Mouse (Mus musculus) embryonic stem cell, embryonic (primary cell): ENCODE measurements around the gene Dppa1.
"Not testable (repeated sequence)": the region's sequence is repeated elsewhere in the genome, so short reads cannot be mapped to it uniquely, and the experiment has no call there.

Source experiments
- CTCF ChIA-PET, 4 experiments: fragments of 300-600 bp in 2 of 4; fragments of 350-600 bp in 2 of 4; sonication (Branson Sonifier 250); formaldehyde crosslinking; loops; one replicate each; lab custom pipeline; 2022; ENCODE audit warnings: inconsistent platforms in 2 of 4; lab: Charles Lee
- POLR2A ChIA-PET, 4 experiments: fragments of 300-600 bp in 2 of 4; fragments of 350-600 bp in 2 of 4; sonication (Branson Sonifier 250); formaldehyde crosslinking; loops; one replicate each; lab custom pipeline; 2022; ENCODE audit warnings: antibody characterized with exemption in 4 of 4, inconsistent platforms in 1 of 4; lab: Charles Lee

The Dppa1 gene

DNA sequence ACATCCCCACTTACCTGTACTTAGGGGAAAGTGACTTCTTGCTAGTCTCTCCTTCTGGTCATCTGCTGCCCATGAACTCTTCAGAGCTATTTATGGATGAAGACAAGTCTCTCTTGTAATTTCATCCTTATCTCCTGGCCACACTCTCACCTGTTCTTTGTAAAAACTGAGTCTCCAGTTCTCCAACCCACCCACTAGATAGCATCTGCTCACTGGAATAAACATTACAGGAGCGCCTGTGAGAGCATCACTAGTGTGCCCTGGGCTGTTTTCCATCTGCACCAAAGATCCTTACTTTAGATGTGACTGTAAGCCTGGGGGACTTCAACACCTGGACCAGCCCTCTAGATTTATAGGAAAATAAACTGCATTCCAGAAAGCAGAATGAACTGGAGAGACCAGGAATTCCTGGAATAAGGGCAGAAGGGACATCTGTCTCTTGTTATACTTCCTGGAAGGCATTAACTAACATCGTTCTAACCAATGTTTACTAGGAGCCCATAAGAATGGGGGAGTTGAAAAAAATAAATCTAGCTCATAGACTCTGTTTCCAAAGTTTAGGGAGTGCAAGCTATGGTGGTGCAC lies at the start of gene Dppa1:
TSS of gene Dppa1 (minus strand) at position 51 of the 585 bp plus-strand sequence.
- POLR2A ChIA-PET: no interaction called here
- CTCF ChIA-PET: interaction anchor here in 1 of 4 experiments (0.7 kb wide), 1 partner anchor 108 kb away, joined by 13 read pairs; no protein-coding TSS in a partner anchor

DNA sequence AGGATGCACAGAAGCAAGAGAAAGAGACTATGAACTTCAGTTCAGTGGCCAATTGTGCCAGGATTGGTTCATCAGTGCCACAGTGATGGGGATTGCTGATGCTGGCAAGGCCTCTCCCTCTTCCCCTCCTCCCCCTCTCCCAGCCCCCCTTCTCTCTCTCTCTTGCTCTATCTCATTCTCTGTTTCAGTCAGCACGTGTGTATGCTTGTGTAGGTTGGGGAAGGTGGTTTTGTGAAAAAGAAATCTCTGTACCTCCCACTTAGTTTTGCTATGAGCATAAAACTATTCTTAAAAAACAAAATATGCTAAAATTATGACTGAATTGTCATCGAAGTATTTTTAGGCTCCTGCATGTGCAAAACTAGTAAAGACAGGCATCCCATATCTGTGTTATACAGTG lies 38.9 kb upstream of the Dppa1 start:
- ChIA-PET CTCF (no interaction called here), POLR2A (interaction anchor here in 1 of 4 experiments (0.6 kb wide), 1 partner anchor 85 kb away, joined by 4 read pairs; no protein-coding TSS in a partner anchor)

DNA sequence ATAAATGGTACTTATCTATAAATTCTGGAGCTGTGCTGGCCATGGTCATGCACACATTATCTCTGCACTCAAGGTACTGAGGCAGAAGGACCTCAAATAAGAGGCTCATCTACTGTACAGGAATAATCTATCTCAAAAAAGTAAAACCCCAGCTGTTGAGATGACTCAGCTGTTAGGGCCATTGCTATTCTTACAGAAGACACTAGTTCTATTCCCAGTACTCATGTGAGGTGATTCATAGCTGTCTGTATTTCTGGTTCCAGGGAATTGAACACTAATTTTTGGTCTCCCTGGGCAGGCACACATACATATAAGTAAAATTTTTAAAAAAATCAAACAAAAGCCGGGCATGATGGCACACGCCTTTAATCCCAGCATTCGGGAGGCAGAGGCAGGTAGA lies 38.0 kb upstream of the Dppa1 start:
- CTCF ChIA-PET: no interaction called here

DNA sequence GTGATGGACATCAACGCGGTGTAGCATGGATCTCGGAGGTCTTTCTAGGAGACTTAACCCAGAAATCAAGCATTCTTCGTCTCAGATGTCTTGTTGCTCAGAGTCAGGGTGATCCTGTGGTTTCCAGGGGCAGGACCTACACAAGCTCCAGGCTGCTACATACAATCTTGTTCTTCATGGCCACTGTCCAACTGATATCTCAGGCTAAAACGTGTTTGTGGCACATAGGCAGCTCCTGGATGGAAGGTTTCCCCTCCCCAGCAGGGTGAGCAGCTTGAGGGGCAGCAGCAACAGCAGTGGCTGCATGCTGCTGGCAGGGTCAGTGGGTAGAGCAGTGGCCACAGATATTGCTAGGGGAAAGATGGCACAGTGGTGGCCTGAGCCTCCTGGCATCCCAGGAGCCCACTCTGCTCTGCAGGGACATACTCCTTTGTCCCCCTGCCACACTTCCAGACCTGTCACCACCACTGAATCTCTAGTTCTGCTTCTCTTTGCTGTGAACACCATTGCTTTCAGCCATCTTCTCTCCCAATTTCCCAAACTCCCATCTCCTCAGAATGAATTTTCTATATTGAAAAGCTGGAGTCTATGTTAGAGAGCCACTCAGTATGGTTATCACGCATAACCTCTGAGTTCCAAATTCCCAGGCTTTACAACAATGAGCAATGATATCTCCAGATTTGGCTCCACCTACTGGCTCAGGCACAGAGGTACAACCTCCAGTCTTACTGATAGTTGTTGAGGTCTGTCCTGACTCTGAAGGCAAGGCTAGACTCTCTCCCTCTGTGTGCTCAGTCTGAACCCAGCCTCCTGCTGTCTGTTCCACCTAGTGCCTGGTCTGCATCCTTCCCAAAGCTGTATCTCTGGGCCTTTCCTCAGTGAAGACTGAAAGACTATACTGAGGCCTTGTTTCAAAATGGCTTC lies 36.8 kb upstream of the Dppa1 start:
- CTCF ChIA-PET: interaction anchor here in 1 of 4 experiments (1.8 kb wide), 1 partner anchor 391 kb away, joined by 5 read pairs; no protein-coding TSS in a partner anchor
- POLR2A ChIA-PET: no interaction called here

More for the DNA sequence above, 38.0 kb upstream of the Dppa1 start:
- POLR2A ChIA-PET: no interaction called here

DNA sequence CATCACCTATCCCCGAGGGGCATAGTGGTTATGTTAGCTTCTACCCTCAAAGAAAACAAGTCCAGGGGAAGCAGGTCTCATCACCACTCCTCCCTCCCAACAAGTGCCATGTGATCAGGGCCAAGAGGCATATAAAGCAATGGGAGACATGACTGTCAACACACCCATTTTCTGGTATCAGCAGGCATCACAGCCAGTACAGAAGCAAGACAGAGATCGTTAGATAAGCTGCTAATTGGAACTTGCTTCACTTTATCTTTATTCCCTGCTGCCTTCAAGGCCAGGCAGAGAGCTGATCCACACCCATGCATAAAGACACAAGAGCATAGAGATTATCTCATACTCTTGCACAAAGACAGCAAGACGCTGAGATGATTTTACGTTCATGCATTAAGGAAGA lies 34.2 kb upstream of the Dppa1 start:
- POLR2A ChIA-PET: no interaction called here
- CTCF ChIA-PET: no interaction called here

DNA sequence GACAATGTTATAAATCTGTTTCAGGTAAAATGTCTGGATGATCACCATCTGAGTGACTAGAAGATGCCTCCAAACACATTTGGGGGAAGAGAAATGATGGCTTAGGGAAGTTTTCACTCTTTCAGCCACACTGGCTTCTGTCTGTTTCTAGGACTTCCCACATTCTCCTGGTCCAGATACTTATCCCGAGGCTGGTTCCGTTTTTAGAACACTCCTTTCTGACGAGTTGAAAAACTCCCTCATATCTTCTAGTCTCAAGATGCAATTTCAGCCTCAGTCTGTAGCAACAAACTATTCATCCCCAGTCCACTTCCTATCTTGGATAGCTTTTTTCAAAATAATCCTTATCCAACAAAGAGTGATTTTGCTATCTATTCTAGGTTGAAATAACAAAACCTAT lies 23.4 kb upstream of the Dppa1 start:
- ChIA-PET CTCF (no interaction called here), POLR2A (no interaction called here)

DNA sequence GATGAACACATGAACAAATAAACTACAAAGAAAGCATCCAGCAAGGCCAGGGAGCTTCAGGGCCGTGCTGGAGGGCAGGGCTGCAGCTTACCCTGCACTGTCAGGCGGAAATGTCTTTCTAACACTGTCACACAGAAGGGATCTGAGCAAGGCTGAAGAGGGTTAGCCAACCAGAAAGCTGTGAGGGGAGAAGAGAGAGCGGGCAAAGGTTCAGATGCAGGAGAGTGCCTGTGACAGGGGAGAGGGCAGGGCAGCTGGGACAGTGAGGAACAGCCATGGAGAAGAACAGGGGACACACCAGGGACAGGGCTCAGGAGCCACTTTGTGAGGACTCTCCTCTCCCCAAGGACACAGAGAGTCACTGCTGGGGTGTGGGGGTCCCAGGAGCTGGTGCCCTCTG lies 20.6 kb upstream of the Dppa1 start:
- CTCF ChIA-PET: not testable (repeated sequence)
- POLR2A ChIA-PET: interaction anchor here in 1 of 4 experiments (0.7 kb wide), 1 partner anchor 95 kb away, joined by 3 read pairs; no protein-coding TSS in a partner anchor

DNA sequence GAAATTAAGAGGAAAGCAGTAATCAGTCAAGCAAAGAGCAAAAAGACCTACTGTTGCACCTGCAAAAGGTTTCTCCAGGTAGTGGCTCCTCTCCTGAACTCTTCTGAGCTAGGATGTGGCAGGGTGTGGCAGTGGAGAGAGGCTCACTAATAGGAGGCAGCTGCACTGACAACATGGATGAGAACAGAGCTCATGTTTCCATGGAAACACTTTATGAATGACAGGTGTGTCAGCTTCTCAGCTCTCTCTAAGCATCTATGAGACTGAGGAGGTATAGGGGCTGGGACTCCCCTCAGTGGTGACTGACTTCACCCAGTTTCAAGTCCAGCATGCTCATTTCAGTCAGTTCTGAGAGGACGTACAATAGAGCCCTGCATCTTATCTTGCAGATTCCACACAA lies 15.8 kb upstream of the Dppa1 start:
- POLR2A ChIA-PET: no interaction called here
- CTCF ChIA-PET: no interaction called here

DNA sequence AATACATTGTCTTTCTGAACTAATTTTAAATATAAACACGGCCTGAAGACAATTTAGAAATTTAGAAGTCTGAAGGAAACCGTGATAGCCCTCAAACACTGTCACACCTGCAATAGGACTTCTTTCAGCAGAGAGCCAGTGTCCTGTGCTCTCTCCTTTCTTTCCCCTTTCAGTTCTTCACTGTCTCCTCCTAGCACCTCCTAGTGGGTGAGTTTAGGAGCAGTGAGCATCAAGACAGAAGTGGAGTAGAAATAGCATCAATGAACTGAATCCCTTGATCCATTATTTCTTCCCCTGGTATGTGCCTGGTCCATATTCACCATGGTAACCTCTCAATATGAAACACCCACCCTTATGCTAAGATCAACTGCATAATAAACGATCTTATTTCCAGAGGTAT lies 7.5 kb upstream of the Dppa1 start:
- ChIA-PET POLR2A (no interaction called here), CTCF (no interaction called here)

DNA sequence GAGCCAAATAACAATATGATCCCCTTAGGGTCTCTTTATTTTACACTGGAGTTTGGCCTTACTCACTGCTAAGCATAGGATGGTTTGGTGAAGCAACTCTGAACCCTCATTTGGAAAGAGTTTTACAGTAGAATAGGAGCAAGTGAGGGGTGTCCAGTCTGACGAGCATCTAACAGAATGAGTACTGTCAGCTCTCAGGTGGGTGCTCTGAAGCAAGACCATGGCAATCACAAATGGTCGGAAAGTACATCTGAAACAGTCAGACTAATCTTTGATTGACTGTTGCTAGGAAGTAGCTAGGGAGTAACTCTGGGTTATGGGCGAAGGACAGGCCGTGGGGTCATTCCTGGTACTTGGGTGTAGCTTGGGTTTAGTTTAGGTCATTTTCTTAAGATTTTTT lies 6.5 kb upstream of the Dppa1 start:
- CTCF ChIA-PET, POLR2A ChIA-PET: not testable (repeated sequence)

DNA sequence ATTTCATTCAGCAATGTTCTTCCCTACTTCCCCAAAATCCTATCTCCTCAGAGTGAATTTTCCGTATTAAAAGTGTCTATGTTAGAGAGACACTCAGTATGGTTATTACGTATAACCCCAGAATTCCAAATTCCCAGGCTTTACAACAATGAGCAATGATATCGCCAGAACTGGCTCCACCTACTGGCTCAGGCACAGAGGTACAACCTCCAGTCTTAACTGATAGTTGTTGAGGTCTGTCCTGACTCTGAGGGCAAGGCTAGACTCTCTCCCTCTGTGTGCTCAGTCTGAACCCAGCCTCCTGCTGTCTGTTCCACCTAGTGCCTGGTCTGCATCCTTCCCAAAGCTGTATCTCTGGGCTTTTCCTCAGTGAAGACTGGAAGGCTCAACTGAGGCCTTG lies 2.6 kb upstream of the Dppa1 start:
- CTCF ChIA-PET: interaction anchor here in 1 of 4 experiments (0.6 to 1.4 kb wide), 3 partner anchors 110 to 356 kb away, joined by 3 to 6 read pairs (median 3); no protein-coding TSS in a partner anchor
- POLR2A ChIA-PET: no interaction called here

DNA sequence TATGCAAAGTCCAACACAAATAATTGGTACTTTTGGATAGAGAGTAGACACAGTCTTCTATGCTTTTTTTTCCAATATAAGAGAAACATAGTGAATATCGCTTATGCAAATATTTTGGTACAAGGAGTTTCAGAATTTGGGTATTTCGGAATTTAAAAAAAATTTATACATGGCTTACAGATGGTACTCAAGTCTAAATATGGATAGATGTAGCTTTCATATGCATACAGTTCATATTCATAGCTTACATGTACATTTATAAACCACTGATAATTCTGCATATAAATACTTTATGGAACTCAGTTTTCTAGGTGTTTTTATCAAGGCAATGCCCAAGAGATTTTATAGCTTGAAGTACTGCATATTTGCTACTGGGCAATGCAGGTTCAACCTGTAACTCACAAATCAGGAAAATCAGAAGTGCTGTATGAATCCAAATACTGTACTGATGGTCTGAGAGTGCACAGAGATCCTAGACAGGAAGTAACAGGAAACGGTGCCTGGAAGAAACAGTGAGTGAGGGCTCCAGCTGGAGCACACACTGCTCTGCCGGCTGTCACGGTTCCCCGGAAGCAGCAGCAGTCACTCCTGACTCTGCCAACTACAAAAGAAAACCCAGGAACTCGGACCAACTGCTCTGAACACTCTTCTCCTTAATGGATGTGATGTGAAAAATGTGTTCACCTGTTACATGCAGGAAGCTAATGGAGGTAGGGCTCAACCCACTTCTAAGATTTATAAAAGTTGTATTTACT lies 8.5 kb downstream of the Dppa1 start:
- ChIA-PET POLR2A (no interaction called here), CTCF (no interaction called here)

DNA sequence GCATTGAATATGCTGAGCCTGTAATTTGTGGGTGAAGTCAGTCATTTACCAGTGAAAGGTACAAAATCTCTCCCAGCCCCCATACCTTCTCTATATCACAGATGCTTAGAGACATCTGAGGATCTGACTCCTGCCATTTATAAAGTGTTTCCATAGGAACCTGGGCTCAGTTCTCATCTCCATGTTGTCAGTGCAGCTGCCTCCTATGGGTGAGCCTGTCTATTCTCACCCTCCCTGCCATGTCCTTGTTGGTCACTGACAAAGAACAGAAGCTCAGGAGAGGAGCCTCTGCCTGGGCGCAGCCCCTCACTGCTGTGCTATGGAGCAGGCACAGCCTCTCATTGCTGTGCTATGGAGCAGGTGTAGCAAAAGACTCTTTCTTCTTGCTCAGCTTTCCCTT lies 9.1 kb downstream of the Dppa1 start:
- POLR2A ChIA-PET: no interaction called here
- CTCF ChIA-PET: no interaction called here

DNA sequence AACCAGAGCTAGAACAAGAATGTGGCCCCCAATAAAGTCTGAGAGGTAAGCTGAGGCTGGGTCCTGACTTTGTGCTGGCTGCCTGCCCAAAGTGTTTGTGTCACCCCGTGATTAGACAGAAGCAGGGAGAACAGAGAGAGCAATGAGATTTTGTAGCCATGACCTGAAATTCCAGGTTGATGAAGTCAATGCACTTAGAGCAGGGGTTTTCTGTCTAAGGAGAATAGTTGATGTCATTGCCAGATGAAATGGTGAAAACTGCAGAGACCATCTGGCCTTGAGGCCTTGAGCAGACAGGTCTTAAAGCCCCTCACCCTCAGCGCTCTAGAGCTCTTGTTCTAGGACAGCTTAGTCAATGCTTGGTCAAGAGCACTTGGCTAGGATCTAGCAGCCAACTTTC lies 36.6 kb downstream of the Dppa1 start:
- POLR2A ChIA-PET: interaction anchor here in 1 of 4 experiments (0.5 kb wide), 1 partner anchor 36 kb away, joined by 3 read pairs; no protein-coding TSS in a partner anchor
- CTCF ChIA-PET: interaction anchor here in 1 of 4 experiments (0.8 kb wide), 1 partner anchor 315 kb away, joined by 8 read pairs; no protein-coding TSS in a partner anchor

DNA sequence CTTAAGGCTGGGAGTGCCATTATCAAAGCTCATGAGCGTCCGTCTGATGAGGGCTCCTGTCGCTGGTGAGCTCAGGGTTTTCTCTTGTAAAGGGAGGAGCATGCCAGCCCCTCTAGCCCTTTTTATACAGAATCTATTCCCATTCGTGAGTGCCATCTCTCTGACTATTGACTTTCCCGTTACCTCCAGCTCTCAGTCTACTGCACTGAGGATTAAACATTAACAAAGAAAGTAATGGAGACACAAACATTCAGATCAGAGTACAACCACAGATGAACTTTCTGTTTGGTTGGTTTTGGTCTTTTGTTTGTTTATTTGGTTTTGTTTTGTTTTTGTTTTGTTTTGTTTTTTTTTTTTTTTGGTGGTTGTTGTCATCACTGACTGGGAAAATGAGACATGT lies 46.3 kb downstream of the Dppa1 start:
- ChIA-PET POLR2A (interaction anchor here in 1 of 4 experiments (0.6 kb wide), 2 partner anchors 85 to 272 kb away, joined by 3 to 4 read pairs; no protein-coding TSS in a partner anchor), CTCF (no interaction called here)

DNA sequence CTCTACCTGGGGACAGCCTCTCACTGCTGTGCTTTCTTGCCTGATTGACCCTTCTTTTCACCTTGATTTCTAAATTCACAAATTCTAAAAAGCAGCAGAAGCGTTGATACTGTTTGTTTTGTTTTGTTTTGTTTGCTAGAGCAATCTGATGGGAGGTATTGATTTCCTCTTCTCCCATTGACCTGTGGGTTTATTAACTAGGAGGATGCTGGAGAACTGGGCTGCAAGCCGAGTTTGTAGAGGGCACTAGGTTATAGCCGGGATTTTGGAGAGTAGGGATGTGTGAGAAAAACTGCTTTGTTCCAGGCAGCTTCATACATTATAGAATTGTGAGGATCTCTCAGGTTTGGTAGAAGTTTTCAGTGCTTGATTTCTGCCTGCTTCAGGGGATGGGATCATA lies 48.6 kb downstream of the Dppa1 start:
- ChIA-PET POLR2A (no interaction called here), CTCF (no interaction called here)

DNA sequence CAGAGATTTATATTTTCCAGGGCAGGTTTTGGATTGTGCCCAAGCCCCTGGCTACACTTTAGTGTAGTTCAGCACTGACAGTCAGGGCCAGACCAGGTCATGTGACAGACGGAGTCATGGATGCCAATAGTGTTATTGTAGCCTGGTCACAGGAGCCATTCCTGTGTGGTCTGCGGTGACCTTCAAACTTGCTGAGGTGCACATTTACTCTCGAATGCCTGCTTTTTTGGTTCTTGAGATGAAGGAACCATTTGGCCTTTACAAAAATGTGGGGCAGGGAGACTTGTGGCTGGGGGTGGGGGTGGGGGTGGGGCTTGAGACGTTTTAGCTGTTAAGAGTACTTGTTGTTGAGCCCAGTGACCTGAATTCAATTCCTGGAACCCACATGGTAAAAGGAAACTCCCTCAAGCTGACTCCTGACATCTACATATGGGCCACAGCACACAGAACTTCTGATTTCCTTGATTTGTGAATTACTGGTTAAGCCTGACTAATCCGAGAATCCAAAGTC lies 50.2 kb downstream of the Dppa1 start:
- CTCF ChIA-PET: interaction anchor here in 1 of 4 experiments (0.7 kb wide), 1 partner anchor 354 kb away, joined by 3 read pairs; no protein-coding TSS in a partner anchor
- POLR2A ChIA-PET: no interaction called here

DNA sequence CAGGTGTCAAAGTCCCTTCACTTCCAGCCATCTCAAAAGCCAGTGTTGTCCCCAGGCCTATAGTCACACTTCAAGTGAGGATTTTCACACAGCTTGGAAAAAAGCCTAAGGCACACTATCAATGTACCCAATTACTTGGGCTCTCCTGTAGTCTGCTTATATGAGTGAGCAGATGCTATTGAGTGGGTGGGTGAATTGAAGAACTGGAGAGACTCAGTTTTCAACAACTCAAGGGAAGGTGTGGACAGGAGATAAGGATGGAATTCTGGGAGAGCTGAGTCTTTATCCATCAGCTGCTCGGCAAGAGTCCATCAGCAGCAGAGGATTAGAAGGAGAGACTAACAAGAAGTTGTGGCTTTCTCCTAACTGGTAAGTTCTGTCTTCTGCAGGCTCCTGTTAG lies 57.7 kb downstream of the Dppa1 start, which contains the start of gene BC053393:
TSS of gene BC053393 (plus strand) at position 210 of the 400 bp plus-strand sequence.
- POLR2A ChIA-PET: interaction anchor here in 2 of 4 experiments (0.6 to 1.0 kb wide), 4 partner anchors 21 to 183 kb away, joined by 3 to 7 read pairs (median 6); no protein-coding TSS in a partner anchor
- CTCF ChIA-PET: interaction anchor here in 1 of 4 experiments (0.6 kb wide), 1 partner anchor 877 kb away, joined by 3 read pairs; no protein-coding TSS in a partner anchor

DNA sequence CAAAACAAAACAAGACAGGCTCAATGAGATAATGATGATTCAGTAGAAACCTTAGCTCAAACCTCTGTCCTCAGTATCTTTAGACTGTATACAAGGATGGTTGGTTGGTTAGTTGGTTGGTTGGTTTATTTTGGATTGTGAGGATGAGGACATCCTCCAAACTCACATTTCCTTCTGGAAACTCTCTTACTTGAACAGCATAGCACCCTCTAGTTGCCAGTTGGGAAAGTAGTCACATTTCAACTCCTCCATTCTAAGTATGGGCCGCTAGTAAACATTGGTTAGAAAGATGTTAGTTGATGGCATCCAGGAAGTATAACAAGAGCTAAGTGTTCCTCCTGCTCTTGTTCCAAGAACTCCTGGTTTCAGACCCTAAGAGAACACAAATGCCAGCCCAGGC lies 60.0 kb downstream of the Dppa1 start:
- POLR2A ChIA-PET: interaction anchor here in 1 of 4 experiments (0.8 kb wide), 1 partner anchor 132 kb away, joined by 3 read pairs; no protein-coding TSS in a partner anchor
- CTCF ChIA-PET: interaction anchor here in 2 of 4 experiments (0.7 to 1.4 kb wide), 2 partner anchors 10 to 377 kb away, joined by 3 read pairs; no protein-coding TSS in a partner anchor
